In genomic region chr9:56635498-56636121, GRCm38 (mm10) we compare ENCODE assay signal across 7 mouse cellular contexts.
A peak's percentile ranks its signal among the peaks of the same experiment; 100 is the strongest.
DNase-seq lines count a peak whose midpoint lies in the region; ATAC-seq and TF ChIP-seq lines count a peak whose summit lies in the region.

No protein-coding gene starts in this region.

- no peak for TF ChIP-seq EP300 in heart, postnatal 0 days (IDR thresholded peaks at IDR 0.05; ENCODE audit: low read depth)

- peak; percentile 28 for ATAC-seq in Patski
- peak; percentile 59 for ATAC-seq in embryonic facial prominence, embryonic 15.5 days (ENCODE audit: insufficient number of reproducible peaks, low FRiP score, low TSS enrichment, low read depth)
- ATAC-seq in heart, postnatal 0 days (ENCODE audit: insufficient read depth, low read depth) = peak; percentile 66
- peak; percentile 73 for ATAC-seq in lung, embryonic 16.5 days (ENCODE audit: low read depth)

- peak overlapping the region; percentile 99 for H3K4me2 ChIP-seq in embryonic facial prominence, embryonic 15.5 days (replicated peaks)
- H3K4me2 ChIP-seq in heart, postnatal 0 days (ENCODE audit: low read depth, low read length) = peak overlapping the region; percentile 98
- H3K4me2 ChIP-seq in lung, embryonic 16.5 days (ENCODE audit: low read depth, low read length) = peak overlapping the region; percentile 89

- H3K27ac ChIP-seq in embryonic facial prominence, embryonic 15.5 days (replicated peaks) = no peak overlapping the region
- H3K27ac ChIP-seq in heart, postnatal 0 days (ENCODE audit: low read depth) = no peak overlapping the region
- H3K27ac ChIP-seq in lung, embryonic 16.5 days (ENCODE audit: low read length) = no peak overlapping the region

- H3K4me3 ChIP-seq in embryonic facial prominence, embryonic 15.5 days (replicated peaks) = peak overlapping the region; percentile 67
- peak overlapping the region; percentile 63 for H3K4me3 ChIP-seq in heart, postnatal 0 days (ENCODE audit: low read depth, low read length)
- peak overlapping the region; percentile 55 for H3K4me3 ChIP-seq in lung, embryonic 16.5 days (ENCODE audit: low read length)

- no peaks in the 10 kb centered on the region for H3K9me3 ChIP-seq in embryonic facial prominence, embryonic 15.5 days (replicated peaks)
- H3K9me3 ChIP-seq in heart, postnatal 0 days (replicated peaks; ENCODE audit: control insufficient read depth, low read length) = no peaks in the 10 kb centered on the region
- no peaks in the 10 kb centered on the region for H3K9me3 ChIP-seq in lung, embryonic 16.5 days (ENCODE audit: control insufficient read depth, low read length)

- peak overlapping the region; percentile 58 for H3K9ac ChIP-seq in embryonic facial prominence, embryonic 15.5 days
- peak overlapping the region; percentile 30 for H3K9ac ChIP-seq in heart, postnatal 0 days (replicated peaks; ENCODE audit: low read depth, low read length)
- H3K9ac ChIP-seq in lung, embryonic 16.5 days (ENCODE audit: low read length) = peak overlapping the region; percentile 65

- POLR2A ChIA-PET in Patski (lab: Charles Lee) = no interaction called here

- in situ Hi-C loops in Patski (cut with MboI; ENCODE audit: low pct_unique_long_range_greater_than_20kb) = loop anchor here (5.0 kb wide), 1 partner anchor 252 kb away; no protein-coding TSS in a partner anchor

- H3K36me3 ChIP-seq in embryonic facial prominence, embryonic 15.5 days = no peaks in the 10 kb centered on the region
- no peaks in the 10 kb centered on the region for H3K36me3 ChIP-seq in heart, postnatal 0 days (replicated peaks; ENCODE audit: control insufficient read depth, insufficient read depth, low read length)
- H3K36me3 ChIP-seq in lung, embryonic 16.5 days (ENCODE audit: control insufficient read depth, insufficient read depth, low read length) = no peaks in the 10 kb centered on the region

- peaks cover 35% of the 10 kb centered on the region for H3K4me1 ChIP-seq in embryonic facial prominence, embryonic 15.5 days
- H3K4me1 ChIP-seq in heart, postnatal 0 days (ENCODE audit: control insufficient read depth, insufficient read depth) = 0 out of 2 replicates have a peak, but pooled peaks cover 6% of the 10 kb centered on the region
- H3K4me1 ChIP-seq in lung, embryonic 16.5 days (replicated peaks; ENCODE audit: control insufficient read depth, insufficient read depth, low read length) = peaks cover 21% of the 10 kb centered on the region

- TF ChIP-seq CTCF in Patski (IDR thresholded peaks at IDR 0.05) = no peak
- TF ChIP-seq CTCF in heart, postnatal 0 days (IDR thresholded peaks at IDR 0.05; ENCODE audit: low read depth) = no peak

- CTCF ChIA-PET in Patski (lab: Charles Lee) = interaction anchor here (1.2 to 1.9 kb wide), 4 partner anchors 11 to 189 kb away, joined by 3 to 6 read pairs (median 4); no protein-coding TSS in a partner anchor

- H3K27me3 ChIP-seq in Patski = peaks cover 79% of the 10 kb centered on the region
- peaks cover 54% of the 10 kb centered on the region for H3K27me3 ChIP-seq in embryonic facial prominence, embryonic 15.5 days
- H3K27me3 ChIP-seq in heart, postnatal 0 days (ENCODE audit: control insufficient read depth, insufficient read depth, low read length) = peaks cover 67% of the 10 kb centered on the region
- peaks cover 40% of the 10 kb centered on the region for H3K27me3 ChIP-seq in lung, embryonic 16.5 days (ENCODE audit: control insufficient read depth, insufficient read depth, low read depth, low read length)

- no peak for DNase-seq in Patski (ENCODE audit: low read depth, low spot score)
- DNase-seq in adrenal gland, postnatal 36 days = peak; percentile 68 to 71
- DNase-seq in heart, postnatal 0 days (ENCODE audit: low spot score) = peak; percentile 39
- peak; percentile 56 for DNase-seq in layer of hippocampus, adult 9-11 months
- DNase-seq in skeletal muscle tissue, adult 2 months (ENCODE audit: low read depth, low spot score) = peak; percentile 20

- under 1% methylated on average over 63 of the region's 68 CpGs for WGBS in embryonic facial prominence, embryonic 15.5 days
- WGBS in heart, postnatal 0 days = under 1% methylated on average over 51 of the region's 68 CpGs
- under 1% methylated on average over 42 of the region's 68 CpGs for WGBS in lung, embryonic 16.5 days
